Mouse (Mus musculus) T-helper 17 cell (primary cell): ENCODE measurements at regions not wholly inside any gene's neighbourhood (a gene's known extent, or its start where the extent isn't known, plus 50 kb on each side); places are given as distances from the start of the nearest gene placed in this dataset.

Experiments used
- in situ Hi-C, 2 experiments: fragments of 300-600 bp; cut with MboI, MseI; formaldehyde crosslinking; loops; 1 replicate in 1 of 2; 2 replicates in 1 of 2; pipeline ENCODE4 v1.15.1; 2025; ENCODE audit warnings: high pct_unique_total_duplicates in 2 of 2

DNA sequence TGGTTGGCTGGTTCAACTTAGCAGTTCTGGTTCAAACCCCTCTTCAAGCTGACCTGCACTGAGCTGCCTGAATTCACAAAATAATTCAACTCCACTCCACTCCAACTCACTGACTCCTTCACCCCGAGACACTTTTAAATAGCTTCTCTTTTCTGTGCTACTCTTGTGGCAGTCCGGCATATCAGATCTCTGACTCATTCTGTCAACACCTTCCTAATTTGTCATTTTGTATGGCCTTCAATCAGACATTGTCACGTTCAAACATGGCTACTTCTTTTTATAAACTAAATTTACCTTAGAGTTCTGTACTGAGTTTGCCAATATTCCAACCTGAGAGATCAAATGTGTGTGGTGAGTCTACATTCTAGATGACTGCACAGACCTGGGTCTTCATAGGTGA, 579.1 kb downstream of the Slitrk1 start:
- in situ Hi-C loops: no loop called here

DNA sequence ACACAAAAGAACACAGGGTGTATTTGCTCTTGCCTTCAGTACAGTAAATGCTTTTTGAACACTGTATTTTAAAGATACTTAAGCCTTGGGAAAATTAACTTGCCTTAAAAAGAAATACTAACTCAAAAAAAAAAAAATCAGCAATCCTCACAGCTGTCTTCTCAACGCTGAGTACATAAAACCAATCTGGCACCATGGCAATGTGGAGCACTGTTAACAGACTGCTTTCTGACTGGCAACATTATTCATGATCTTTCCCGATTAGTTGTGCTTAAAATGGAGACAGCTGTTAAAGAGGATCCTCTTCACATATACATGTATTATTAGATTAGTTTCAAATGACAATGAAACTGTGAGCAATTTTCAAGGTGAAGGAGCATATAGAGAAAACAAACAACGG, 587.5 kb downstream of the Slitrk1 start:
- in situ Hi-C loops: no loop called here

DNA sequence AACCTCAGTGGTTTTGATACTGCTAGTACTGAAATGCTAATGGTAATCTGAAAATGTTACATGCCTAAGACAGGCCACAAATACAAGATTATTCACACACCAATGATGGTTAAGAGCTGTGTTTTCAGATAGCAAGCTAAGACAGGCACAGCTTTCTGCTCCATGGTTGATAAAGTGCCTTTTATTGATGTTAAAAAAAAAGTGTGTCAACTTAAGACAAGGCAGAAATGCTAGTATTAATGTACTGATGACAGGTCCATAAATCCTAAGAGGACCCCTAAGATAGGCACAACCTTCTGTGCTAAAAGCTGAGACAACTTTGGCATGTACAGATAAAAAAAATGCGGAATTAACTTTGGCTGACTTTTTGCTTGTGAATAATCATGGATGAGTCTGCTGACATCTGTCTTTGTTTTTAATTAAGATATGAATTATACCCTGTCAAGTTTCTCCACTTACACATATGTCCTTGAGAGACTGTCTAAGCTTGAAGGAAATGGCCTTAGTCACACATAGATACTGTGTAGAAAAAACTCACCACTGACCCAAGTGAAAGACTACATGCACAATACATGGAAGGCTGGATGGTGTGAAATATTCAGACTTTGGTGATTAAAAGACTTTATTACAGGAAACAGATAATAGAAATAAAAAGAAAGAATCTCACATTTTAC, 590.5 kb downstream of the Slitrk1 start:
- in situ Hi-C loops: no loop called here

DNA sequence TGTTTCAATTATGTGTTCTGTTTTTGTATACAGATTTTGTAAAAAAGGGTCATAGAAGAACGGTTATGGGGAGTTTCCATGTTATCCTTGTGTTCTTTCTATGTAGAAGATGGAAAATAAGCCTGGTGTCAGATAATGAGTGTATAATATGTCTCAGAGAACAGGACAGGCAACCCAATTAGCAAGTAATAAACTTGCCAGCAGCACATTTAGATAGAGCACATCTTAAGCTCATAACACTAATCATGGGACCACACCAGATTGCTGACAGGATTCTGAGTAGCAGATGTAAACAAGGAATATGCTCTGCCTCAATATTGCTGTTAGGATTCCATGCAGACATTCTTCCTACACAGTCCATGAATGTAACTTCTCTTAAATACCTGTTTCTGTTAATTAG, 606.3 kb downstream of the Slitrk1 start:
- in situ Hi-C loops: no loop called here

DNA sequence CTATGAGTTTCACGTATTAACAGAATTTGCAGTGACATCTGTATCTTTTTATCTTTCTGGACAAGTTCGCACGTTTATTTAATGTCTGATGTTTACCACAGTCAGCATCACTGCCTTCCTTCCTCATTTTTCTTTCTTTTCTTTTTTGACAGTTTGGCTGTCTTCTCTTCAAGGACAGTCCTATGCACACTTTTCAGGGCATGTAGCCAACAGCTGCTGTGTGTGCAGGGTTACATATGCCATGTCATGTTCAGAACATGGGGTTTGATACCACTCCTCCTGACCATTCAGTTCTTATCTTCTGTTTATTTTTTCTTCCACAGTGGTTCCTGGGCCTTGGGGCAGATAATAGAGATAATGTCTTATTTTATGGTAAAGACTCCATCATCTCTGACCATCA, 634.3 kb downstream of the Slitrk1 start:
- in situ Hi-C loops: no loop called here

DNA sequence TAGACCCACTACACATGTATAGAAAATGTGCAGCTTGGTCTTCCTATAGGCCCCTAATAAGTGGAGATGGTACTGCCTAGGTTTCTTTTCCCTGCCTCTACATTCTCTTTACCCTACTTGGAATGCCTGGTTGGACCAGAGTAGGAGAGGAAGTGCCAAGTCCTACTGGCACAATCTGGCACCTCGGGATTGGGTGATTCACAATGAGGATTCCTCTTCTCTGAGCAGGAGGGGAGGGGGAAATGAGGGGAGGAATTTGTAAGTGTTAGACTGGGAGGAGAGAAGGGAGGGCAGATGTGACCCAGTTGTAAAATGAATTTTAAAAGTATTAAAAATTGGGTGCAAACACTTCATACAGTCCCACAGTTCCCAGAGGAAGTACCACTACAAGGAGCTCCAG, 652.9 kb downstream of the Slitrk1 start:
- in situ Hi-C loops: loop anchor here in 1 of 2 experiments (25.0 kb wide), 1 partner anchor 501 kb away; no protein-coding TSS in a partner anchor

DNA sequence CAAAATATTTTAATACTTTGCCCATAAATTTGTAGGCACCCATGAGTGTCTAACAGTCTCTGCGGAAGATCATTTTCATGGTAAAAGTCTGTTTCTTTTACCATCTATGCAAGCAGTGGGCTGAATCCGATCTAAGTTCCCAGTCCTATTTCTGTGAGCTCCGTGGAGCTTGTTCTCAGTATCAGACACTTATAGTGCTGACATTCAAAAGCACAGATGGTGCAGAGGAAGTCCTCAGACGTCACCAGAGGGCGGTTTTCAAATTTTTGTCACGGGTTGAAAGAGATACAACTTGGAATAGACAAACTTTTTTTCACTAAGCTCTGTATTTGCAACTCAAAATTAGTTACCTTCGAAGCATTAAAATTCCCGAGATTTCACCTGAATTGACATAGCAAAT, 666.6 kb downstream of the Slitrk1 start:
- in situ Hi-C loops: no loop called here

DNA sequence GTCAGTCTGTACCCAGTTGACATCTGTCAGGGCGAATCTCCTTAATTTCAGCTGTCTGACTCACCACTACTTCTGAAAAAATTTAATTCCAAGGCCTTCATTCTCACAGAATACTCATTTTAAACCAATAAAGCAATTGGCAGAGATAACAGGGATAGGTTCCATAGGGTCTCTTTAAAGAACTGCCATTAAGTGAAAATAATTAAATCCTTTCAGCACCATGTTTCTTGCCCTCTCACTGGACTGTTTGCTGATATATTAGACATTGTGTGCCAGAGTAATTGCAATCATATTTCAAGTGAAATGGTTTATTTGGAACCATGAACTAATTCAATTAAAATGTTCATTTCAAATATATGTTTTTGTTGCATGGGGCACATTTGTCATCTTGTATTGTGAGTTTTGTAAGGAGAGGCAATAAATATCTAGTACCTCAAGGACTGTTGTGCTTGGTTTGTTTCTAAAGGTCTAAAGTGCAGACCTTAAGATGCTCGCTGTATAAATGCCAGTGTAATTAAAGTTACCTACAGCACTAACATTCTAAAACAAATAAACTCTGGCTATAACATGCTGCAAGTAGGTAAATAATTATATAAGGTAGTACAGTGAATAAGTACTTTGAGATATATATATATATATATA, 688.4 kb downstream of the Slitrk1 start:
- in situ Hi-C loops: no loop called here

DNA sequence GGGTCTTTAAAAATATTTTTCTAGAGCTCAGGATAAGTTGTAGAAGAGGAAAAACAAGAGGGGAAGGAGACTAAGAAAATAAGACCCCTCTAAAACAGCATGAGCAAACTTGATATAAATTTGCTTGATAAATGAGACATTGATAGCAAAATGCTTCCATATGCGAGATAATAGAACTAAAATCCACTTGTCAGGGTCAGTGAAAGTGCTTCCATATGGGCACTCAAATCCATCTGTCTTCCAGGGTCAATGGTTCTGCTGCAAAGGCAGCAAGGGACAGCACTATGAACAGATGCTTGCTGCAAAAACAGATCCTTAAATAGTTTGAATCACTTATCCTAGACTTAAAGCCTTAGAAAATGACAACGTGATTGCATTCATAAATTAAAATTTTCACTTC, 704.7 kb downstream of the Slitrk1 start:
- in situ Hi-C loops: no loop called here

DNA sequence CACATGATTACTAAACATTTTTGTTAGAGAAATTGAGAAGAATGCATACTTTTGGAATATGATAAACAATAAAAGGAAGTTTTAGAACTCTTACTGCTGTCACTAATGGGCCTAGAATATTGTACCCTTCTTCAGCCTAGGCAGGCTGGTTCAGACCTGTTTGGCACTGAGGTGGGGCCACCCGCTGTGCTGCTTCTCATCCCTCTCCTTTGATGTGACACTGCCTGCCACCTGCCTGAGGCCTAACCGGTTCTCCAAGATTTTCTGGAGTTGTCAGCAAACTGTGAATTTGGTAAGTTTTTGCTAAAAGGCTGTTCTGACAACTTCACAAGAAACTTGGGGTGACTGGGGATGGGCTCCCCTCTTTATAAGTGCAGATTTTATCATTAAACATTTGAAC, 714.8 kb downstream of the Slitrk1 start:
- in situ Hi-C loops: no loop called here

DNA sequence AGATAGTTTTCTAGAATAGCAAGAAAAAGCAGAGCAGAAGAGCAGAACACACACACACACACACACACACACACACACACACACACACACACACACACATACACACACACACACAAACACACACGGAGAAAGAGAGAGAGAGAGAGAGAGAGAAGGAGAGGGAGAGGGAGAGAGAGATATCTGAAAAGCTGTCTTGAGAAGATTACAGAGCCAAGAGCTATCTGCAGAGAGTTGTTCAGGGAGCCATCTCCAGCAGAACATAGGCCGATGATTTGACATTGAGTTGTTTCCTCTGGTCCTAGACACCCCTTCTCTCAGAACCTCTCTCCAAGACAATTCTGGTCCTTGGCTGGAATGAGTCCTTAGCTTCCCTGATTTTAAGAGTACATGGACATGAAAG, 733.0 kb downstream of the Slitrk1 start:
- in situ Hi-C loops: no loop called here

DNA sequence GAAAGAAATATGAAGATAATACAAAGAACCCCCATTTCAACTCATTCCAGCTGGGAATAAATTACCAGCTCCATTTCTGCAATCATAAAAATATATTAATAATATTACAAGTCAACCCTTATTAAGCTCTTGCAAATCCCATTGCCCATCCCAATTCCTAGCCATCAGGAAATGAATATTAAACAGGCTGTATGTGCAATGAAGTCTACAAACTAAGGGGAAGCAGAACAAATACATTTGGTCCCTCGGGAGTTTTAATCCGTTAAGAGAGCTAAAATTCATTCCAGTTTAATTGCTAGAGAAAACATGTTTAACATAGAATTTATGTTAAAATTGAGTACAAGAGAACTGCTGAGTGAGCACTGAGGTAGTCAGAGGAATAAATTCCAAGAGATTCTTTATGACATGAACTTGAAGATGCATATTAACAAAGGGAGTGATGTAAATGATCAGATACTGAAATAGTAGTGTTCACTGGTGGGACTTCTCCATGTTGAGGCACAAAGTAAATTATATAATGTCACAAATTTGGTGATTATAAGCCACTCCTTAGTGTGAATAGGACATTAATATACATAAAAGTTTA, 738.6 kb downstream of the Slitrk1 start:
- in situ Hi-C loops: no loop called here

DNA sequence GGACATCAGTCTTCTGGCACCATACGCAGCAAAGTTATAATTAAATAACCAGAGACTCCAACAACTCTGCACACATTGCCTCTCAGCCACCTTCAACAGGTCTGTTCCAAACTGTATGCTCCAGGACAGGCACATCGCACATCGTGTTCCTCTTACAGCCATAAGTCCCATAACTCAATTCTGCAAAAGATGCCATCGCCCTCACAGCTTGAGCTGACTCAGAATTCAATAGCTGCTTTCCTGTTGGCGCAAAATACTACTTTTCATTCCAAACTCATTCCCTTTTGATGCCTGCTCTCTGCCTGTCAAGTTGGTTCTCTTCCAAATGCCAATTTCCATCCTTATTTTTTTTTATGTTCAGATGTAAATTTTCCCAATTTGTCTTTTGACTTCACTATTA, 761.0 kb downstream of the Slitrk1 start:
- in situ Hi-C loops: no loop called here

DNA sequence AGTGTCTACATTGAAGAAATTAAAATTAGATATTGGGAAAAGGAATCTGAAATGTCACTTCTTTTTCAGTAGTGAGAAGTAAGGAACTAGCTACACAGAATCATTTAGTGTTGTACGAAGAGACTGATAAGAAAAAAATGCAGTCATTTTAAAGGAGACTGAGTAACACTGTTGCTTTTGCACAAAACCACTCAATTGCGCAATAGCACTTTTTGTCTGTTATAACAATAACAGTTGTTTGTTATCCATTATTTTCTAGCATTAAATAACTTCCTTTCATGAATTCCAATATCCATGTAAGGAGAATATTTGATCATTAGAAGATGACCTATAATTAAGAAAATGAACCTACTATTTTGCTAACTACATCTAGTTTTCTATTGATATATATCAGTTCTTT, 790.8 kb downstream of the Slitrk1 start:
- in situ Hi-C loops: no loop called here

DNA sequence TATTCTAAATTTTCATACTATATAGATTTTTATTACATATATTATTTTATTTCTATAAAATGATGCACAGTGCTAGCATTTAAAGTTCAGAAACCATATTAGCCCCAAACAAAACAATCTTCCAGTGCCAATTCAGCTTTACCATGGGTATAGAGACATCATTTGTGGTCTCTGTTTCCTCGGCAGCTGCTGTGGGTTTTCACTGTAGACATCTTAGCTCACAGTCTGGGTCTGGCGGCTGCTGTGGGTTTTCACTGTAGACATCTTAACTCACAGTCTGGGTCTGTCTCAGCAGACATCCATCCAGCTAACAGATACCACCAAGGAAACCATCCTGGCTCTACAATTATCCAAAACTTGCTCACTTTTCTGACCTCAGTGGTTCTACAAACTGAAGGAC, 808.9 kb downstream of the Slitrk1 start:
- in situ Hi-C loops: no loop called here

DNA sequence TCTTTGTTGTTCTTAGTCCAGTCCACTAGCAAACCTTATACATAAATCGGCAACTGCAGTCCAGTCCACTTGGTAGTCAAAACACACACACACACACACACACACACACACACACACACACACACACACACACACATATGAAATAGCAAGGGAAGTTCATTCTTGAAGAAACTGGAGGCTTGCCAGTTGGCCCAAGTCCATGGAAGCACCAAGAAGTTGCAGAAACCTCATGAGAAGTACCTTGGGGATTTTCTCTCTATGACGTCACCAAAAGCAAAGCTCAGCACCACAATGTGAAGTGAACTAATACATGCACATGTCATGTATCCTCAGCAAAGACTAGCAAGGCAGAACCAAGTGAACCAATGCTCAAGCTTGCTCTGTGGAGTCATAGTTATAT, 823.0 kb downstream of the Slitrk1 start:
- in situ Hi-C loops: no loop called here

DNA sequence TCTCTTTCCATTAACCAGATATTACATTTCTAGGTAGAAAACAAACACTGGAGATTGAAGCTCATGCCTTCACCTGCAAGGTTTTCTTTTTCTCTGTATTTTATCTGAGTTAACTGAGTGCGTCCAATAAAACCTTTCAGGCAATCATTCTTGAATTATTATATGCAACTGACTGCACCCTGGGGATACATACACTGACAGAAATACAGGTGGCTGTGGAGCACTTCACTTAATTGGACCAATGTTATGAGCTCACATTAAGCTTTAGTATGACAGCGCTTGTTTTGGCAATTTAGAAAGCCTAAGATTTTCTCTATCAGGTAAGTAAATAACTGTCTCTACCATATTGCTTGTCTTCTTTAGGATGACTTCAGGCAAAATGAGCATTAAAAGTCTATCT, 864.0 kb downstream of the Slitrk1 start:
- in situ Hi-C loops: no loop called here

DNA sequence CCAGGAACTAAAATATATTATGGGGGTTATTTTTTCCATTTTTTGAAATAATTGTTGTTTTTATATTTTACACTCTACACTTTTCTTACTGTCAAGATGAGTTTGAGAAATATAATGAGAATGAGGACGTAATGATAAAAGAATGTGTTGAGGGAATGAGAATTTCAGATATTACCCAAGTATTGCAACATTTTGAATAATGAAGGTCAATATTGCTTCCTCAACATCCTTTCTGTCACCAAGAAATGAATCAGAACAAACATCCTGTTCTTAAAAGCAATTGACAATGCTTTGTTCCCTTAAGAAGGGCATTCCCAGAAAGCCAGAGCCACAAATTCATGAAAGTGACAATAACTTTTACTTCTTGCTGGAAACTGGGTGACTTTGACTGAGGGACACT, 878.0 kb downstream of the Slitrk1 start:
- in situ Hi-C loops: no loop called here

DNA sequence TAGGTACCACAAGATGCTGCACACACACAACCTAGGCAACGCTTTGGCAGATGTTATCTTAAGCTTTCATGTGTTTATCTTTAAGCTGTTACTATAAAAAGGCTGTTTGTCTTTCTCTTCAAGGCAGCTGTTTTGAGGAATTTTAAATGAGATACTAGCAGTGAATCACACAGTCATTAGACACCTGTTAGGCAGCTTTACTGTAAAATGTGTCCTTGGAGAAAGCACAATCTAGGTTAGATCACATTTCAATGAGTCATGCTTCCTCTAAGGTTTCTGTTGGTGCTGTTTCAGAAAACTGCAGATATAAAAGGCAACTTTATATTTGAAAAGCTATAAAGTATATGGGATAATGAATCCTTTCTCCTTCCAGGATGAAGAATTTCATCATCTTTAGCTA, 879.8 kb downstream of the Slitrk1 start:
- in situ Hi-C loops: no loop called here

DNA sequence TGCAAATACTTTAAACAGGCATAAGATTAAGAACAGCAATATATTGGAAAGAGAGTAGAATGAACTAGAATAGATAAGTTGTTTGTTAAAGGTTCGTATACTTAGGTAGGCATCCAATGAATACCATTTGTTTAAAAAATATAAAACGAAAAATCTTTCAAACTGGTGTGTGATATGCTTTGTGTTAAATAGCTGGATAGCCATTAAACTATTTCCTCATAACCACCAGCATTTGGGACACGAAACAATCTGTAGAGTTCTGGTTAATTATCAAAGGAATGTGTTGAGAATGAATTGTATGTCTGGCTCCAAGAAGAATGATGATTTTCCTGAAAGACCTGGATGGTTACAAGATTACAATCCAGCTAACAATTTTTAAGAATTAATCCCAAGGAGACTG, 891.4 kb downstream of the Slitrk1 start:
- in situ Hi-C loops: no loop called here

DNA sequence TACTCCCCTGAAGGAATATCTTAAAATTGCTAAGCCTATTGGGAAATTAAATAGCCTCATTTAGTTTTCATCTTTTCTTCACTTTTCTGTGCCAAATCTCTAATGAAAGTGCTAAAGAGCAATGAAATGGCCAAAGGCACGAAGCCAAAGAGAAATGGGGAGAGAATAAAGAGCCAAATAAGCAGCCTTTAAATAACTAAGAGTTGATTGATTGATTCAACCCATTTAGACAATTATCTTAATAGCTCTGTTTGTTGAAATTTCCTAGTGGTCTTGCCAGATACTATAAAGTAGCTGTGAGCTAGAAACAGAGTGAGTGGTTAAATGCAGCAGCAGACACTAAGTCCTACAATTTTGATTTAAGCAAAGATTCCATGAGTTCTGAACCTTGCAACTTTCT, 891.9 kb downstream of the Slitrk1 start:
- in situ Hi-C loops: no loop called here

DNA sequence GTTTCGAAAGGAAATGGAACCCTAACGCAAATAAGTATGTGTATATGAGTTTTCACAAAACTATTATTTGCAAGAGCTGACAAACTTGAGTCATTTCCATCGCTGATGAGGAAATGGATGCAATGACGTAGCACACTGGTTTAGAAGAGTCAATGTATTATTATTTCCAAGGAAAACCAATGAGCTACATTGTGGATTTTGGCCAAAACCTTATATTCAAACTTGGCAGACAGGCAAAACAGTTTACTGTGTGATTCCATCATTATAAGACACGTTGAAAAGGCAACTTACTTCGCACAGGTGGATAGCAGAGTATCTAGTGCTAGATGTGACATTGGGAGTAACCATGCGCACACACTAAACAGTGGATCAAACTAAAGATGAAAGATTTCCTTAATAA, 892.6 kb downstream of the Slitrk1 start:
- in situ Hi-C loops: no loop called here

DNA sequence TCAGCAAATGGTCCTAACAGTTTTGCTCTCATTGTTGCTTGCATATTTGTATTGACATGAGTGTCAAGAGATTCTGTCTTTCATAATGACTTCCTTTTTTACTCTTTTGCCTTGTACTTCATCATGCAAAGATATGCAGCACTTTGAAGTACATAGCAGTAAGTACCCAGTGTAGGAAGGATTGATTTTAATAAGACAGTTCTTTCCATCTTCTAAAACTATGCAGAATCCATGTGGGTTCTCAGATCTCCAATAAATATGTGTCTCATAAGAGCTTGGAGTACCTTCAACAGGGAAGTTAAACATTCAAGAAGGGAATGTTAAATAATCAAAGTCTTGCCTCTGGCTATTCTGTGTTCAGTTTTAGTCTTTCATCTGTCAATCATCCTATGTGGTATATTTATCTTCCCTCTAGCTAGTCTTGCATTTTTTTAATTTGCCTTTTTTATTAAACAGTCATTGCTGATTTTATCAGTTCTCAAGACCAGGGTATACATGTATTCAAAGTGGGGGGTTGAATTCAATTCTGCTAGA, 926.1 kb downstream of the Slitrk1 start:
- in situ Hi-C loops: no loop called here
